Comparison of ENCODE assay signal across 7 mouse cellular contexts in genomic region chr19:31082226-31082625, GRCm38 (mm10). TPM values are rescaled to one million over a fixed set of nuclear protein-coding genes. Genes with fewer than 3 reads are reported as not detected.
DNase-seq lines count a peak whose midpoint lies in the region; ATAC-seq and TF ChIP-seq lines count a peak whose summit lies in the region.

No protein-coding gene starts in this region.

- no peak for TF ChIP-seq CTCF in thymus, adult 2 months (IDR thresholded peaks at IDR 0.05; ENCODE audit: borderline replicate concordance, control insufficient read depth, extremely low read depth, insufficient read depth, low read length, poor library complexity)

- peak overlapping the region; percentile 57 for H3K4me2 ChIP-seq in forebrain, embryonic 15.5 days (replicated peaks)
- peak overlapping the region; percentile 73 for H3K4me2 ChIP-seq in liver, embryonic 15.5 days

- no peak for DNase-seq in thymus, adult 2 months
- no peak for DNase-seq in thymus, postnatal 0 days (ENCODE audit: low spot score)
- no peak for DNase-seq in urinary bladder, postnatal 10 days (ENCODE audit: low spot score)
- DNase-seq in right cerebral cortex, postnatal 36 days (ENCODE audit: low spot score in 2 of 2): no peak
- DNase-seq in layer of hippocampus, postnatal 14 days (ENCODE audit: low spot score in 2 of 2): no peak

- no peak for TF ChIP-seq POLR2A in thymus, adult 2 months (IDR thresholded peaks at IDR 0.05; ENCODE audit: control insufficient read depth, extremely low read depth, insufficient read depth, low read length, poor library complexity)

- peaks cover 18% of the 10 kb centered on the region for H3K4me1 ChIP-seq in thymus, adult 2 months (replicated peaks; ENCODE audit: control insufficient read depth, insufficient read depth, low read length)
- peaks cover 28% of the 10 kb centered on the region for H3K4me1 ChIP-seq in forebrain, embryonic 15.5 days
- peaks cover 20% of the 10 kb centered on the region for H3K4me1 ChIP-seq in liver, embryonic 15.5 days (replicated peaks)

- ATAC-seq in forebrain, embryonic 15.5 days (replicated peaks): peak; percentile 68
- no peak for ATAC-seq in liver, embryonic 15.5 days (ENCODE audit: insufficient read depth)

- no peaks in the 10 kb centered on the region for H3K36me3 ChIP-seq in thymus, adult 2 months (ENCODE audit: control insufficient read depth, insufficient read depth, low read length)
- H3K36me3 ChIP-seq in forebrain, embryonic 15.5 days: peaks cover 29% of the 10 kb centered on the region
- H3K36me3 ChIP-seq in liver, embryonic 15.5 days (replicated peaks): peaks cover 17% of the 10 kb centered on the region

- H3K4me3 ChIP-seq in thymus, adult 2 months (ENCODE audit: control insufficient read depth, insufficient read depth, low read length): peak overlapping the region; percentile 67
- H3K4me3 ChIP-seq in forebrain, embryonic 15.5 days: peak overlapping the region; percentile 66
- H3K4me3 ChIP-seq in liver, embryonic 15.5 days (replicated peaks): peak overlapping the region; percentile 76

- H3K9me3 ChIP-seq in forebrain, embryonic 15.5 days: no peaks in the 10 kb centered on the region
- H3K9me3 ChIP-seq in liver, embryonic 15.5 days (replicated peaks): no peaks in the 10 kb centered on the region

- H3K27me3 ChIP-seq in thymus, adult 2 months (ENCODE audit: control insufficient read depth, insufficient read depth, low read length): no peaks in the 10 kb centered on the region
- H3K27me3 ChIP-seq in forebrain, embryonic 15.5 days: no peaks in the 10 kb centered on the region
- 0 out of 2 replicates have a peak, but pooled peaks cover 5% of the 10 kb centered on the region for H3K27me3 ChIP-seq in liver, embryonic 15.5 days

- WGBS in thymus, adult 2 months: 19% methylated on average over 7 of the region's 7 CpGs
- WGBS in forebrain, embryonic 15.5 days: 17% methylated on average over 7 of the region's 7 CpGs
- 11% methylated on average over 7 of the region's 7 CpGs for WGBS in liver, embryonic 15.5 days (ENCODE audit: insufficient replicate concordance)

- peak overlapping the region; percentile 47 for H3K9ac ChIP-seq in forebrain, embryonic 15.5 days (replicated peaks)
- peak overlapping the region; percentile 32; the same call in 1 of the 2 replicates for H3K9ac ChIP-seq in liver, embryonic 15.5 days

- H3K27ac ChIP-seq in thymus, adult 2 months (ENCODE audit: control insufficient read depth, insufficient read depth, low read length): peak overlapping the region; percentile 50; the same call in 1 of the 2 replicates
- H3K27ac ChIP-seq in forebrain, embryonic 15.5 days (replicated peaks): peak overlapping the region; percentile 82
- H3K27ac ChIP-seq in liver, embryonic 15.5 days (replicated peaks): peak overlapping the region; percentile 69

RNA-seq across cellular contexts. Expression of gene Cstf2t, which starts 0.4 kb away (rescaled TPM):
- 17.6 and 18.6 TPM in 2 replicates for polyA plus RNA-seq in thymus, adult 2 months (2012; rRNA removed)
- polyA plus RNA-seq in thymus, postnatal 0 days (2015; fragmentation: Nextera tagmentation; extraction: Ambion mirVana): 33.4 and 36.2 TPM in 2 replicates
- 79.1 and 83.4 TPM in 2 replicates for polyA plus RNA-seq in forebrain, embryonic 15.5 days (2015; fragmentation: Nextera tagmentation; extraction: Ambion mirVana)
- 12.1 and 12.3 TPM in 2 replicates for polyA plus RNA-seq in liver, embryonic 15.5 days (2015; fragmentation: Nextera tagmentation; extraction: Ambion mirVana)
- total RNA-seq in layer of hippocampus, postnatal 14 days (2021): 10 to 100 TPM; 66.4 to 66.8 TPM
